Comparison of ENCODE assay signal across 8 mouse cellular contexts in the genomic region with DNA sequence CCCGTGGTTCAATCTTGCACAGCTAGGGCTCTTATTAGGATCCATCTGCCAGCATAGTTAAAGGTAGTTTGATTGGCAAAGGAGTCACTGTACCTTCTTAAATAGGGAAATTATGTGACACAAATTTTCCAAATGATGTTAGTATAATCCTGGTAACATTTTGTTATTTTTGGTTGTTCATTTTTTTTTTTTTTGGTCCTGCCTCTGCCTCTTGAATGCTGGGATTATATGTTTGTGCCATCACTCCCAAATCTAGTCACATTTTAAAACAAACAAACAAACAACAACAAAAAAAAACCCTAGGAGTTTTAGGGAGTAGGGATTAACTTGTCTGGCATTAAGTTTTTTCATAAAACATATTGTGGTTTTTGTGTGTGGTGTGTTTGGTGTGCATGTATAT. TPM values are rescaled to one million over a fixed set of nuclear protein-coding genes. Genes with fewer than 3 reads are reported as not detected.
DNase-seq lines count a peak whose midpoint lies in the region; ATAC-seq and TF ChIP-seq lines count a peak whose summit lies in the region.

Gene Mrpl35, minus strand, starts transcription at position 101 of the 400 bp plus-strand sequence.

- DNase-seq in kidney, postnatal 0 days (ENCODE audit: low spot score), result no peak
- DNase-seq in kidney, postnatal 36 days, result no peak
- DNase-seq in adrenal gland, postnatal 4 days (ENCODE audit: low spot score in 2 of 2), result no peak
- no peak for DNase-seq in heart, embryonic 10.5 days (ENCODE audit: low spot score)
- DNase-seq in left cerebral cortex, postnatal 10 days (ENCODE audit: extremely low spot score in 1 of 2, low spot score in 2 of 2), result no peak
- DNase-seq in cerebellum, postnatal 10 days, result no peak
- no peak for DNase-seq in kidney, postnatal 25 days

- intact Hi-C loops in left cerebral cortex, postnatal 10 days (cut with DNase I), result no loop called here

- no peak within 1 kb of the TSS for H3K4me3 ChIP-seq in kidney, postnatal 0 days (replicated peaks; ENCODE audit: low read depth, low read length)
- no peak within 1 kb of the TSS for H3K4me3 ChIP-seq in heart, embryonic 10.5 days
- no peak within 1 kb of the TSS for H3K4me3 ChIP-seq in neural tube, embryonic 13.5 days

- H3K36me3 ChIP-seq in kidney, postnatal 0 days (ENCODE audit: insufficient read depth, low read length), result no peaks in the 10 kb centered on the region
- H3K36me3 ChIP-seq in heart, embryonic 10.5 days, result no peaks in the 10 kb centered on the region
- no peaks in the 10 kb centered on the region for H3K36me3 ChIP-seq in neural tube, embryonic 13.5 days

- H3K4me1 ChIP-seq in kidney, postnatal 0 days (replicated peaks; ENCODE audit: insufficient read depth, low read length), result no peaks in the 10 kb centered on the region; the same call in 1 of the 2 replicates
- peaks cover 7% of the 10 kb centered on the region; the same call in 1 of the 2 replicates for H3K4me1 ChIP-seq in heart, embryonic 10.5 days
- H3K4me1 ChIP-seq in neural tube, embryonic 13.5 days (replicated peaks), result peaks cover 15% of the 10 kb centered on the region

- H3K27me3 ChIP-seq in kidney, postnatal 0 days (ENCODE audit: insufficient read depth, low read length), result no peaks in the 10 kb centered on the region
- no peaks in the 10 kb centered on the region for H3K27me3 ChIP-seq in heart, embryonic 10.5 days (ENCODE audit: insufficient read depth, poor library complexity, severe bottlenecking)
- no peaks in the 10 kb centered on the region; the same call in none of the 2 replicates for H3K27me3 ChIP-seq in neural tube, embryonic 13.5 days

- 41% methylated on average over 1 of the region's 1 CpGs for WGBS in kidney, postnatal 0 days
- WGBS in heart, embryonic 10.5 days, result 35% methylated on average over 1 of the region's 1 CpGs
- 55% methylated on average over 1 of the region's 1 CpGs for WGBS in neural tube, embryonic 13.5 days

- H3K4me2 ChIP-seq in kidney, postnatal 0 days (ENCODE audit: low read length), result no peak within 1 kb of the TSS
- H3K4me2 ChIP-seq in neural tube, embryonic 13.5 days, result no peak within 1 kb of the TSS

- no peak for TF ChIP-seq CTCF in kidney, postnatal 0 days (IDR thresholded peaks at IDR 0.05; ENCODE audit: low read depth)

- no peak within 1 kb of the TSS for H3K27ac ChIP-seq in kidney, postnatal 0 days
- H3K27ac ChIP-seq in heart, embryonic 10.5 days, result no peak within 1 kb of the TSS
- no peak within 1 kb of the TSS for H3K27ac ChIP-seq in neural tube, embryonic 13.5 days (replicated peaks)

- H3K9ac ChIP-seq in kidney, postnatal 0 days (ENCODE audit: low read depth, low read length), result no peak within 1 kb of the TSS
- no peak within 1 kb of the TSS for H3K9ac ChIP-seq in neural tube, embryonic 13.5 days

- H3K9me3 ChIP-seq in kidney, postnatal 0 days (replicated peaks; ENCODE audit: low read length), result no peaks in the 10 kb centered on the region
- no peaks in the 10 kb centered on the region for H3K9me3 ChIP-seq in heart, embryonic 10.5 days
- H3K9me3 ChIP-seq in neural tube, embryonic 13.5 days, result no peaks in the 10 kb centered on the region

- ATAC-seq in kidney, postnatal 0 days (replicated peaks; ENCODE audit: low FRiP score, low read depth), result no peak
- ATAC-seq in neural tube, embryonic 13.5 days (ENCODE audit: low read depth), result no peak

RNA-seq across cellular contexts. Expression of gene Mrpl35, which starts in this region (rescaled TPM):
- polyA plus RNA-seq in kidney, postnatal 0 days (2015; fragmentation: Nextera tagmentation; extraction: Ambion mirVana), result 85.6 and 86.4 TPM in 2 replicates
- total RNA-seq in adrenal gland, postnatal 4 days (2021), result 10 to 100 TPM; 37.4 to 38.2 TPM
- 64.7 and 68.8 TPM in 2 replicates for polyA plus RNA-seq in heart, embryonic 10.5 days (2016; fragmentation: Nextera tagmentation; extraction: Ambion mirVana)
- total RNA-seq in left cerebral cortex, postnatal 10 days (2021), result 10 to 100 TPM; 28.2 to 31.0 TPM
- polyA plus RNA-seq in neural tube, embryonic 13.5 days (2015; fragmentation: Nextera tagmentation; extraction: Ambion mirVana), result 44.9 and 47.9 TPM in 2 replicates
